Mouse (Mus musculus): ENCODE measurements at regions not wholly inside any gene's neighbourhood (a gene's known extent, or its start where the extent isn't known, plus 50 kb on each side); places are given as distances from the start of the nearest gene placed in this dataset.
A peak's percentile ranks its signal among the peaks of the same experiment; 100 is the strongest.
"Not testable (repeated sequence)": the region's sequence is repeated elsewhere in the genome, so short reads cannot be mapped to it uniquely, and the experiment has no call there.

DNA sequence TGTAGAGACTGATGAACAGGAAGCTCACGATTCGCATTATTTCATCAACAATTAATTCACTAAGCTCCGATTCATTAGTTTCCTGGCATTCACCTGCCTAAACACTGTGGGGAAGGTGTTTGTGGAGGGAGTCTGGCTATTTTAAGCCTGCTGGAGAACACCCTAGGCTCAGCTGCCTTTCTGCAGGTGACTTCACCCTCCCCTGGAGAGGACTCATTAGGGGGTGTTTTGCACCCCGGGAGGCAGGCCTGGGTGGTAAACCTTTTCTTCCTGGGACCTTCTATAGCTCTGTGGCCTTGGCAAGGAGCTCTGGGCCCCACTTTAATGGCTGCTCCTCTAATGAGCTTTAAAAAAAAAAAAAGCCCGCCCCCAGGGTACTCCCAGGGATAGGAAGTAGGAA is 55.4 kb upstream of the Bnc1 start:
- peak; percentile 15 for DNase-seq

DNA sequence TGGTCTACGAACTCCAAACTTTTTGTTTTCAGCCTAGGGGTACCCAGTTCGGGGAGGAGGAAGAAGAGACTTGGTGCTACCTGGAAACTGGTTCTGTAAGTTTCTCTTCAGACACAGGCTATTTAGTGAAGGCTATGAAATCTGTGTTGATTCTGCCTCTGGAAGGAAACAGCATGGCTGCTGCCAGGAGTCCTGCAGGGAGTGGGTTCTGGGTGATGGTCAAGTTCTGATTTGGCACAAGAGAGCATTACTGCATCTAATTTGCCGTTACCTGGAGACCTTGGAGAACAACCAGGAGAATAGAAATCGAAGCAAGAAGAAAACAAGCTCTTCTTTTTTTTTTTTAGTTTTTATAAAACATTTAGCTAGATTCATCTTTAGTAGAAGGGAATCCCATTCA is 61.3 kb upstream of the Bnc1 start:
- no peak for DNase-seq

DNA sequence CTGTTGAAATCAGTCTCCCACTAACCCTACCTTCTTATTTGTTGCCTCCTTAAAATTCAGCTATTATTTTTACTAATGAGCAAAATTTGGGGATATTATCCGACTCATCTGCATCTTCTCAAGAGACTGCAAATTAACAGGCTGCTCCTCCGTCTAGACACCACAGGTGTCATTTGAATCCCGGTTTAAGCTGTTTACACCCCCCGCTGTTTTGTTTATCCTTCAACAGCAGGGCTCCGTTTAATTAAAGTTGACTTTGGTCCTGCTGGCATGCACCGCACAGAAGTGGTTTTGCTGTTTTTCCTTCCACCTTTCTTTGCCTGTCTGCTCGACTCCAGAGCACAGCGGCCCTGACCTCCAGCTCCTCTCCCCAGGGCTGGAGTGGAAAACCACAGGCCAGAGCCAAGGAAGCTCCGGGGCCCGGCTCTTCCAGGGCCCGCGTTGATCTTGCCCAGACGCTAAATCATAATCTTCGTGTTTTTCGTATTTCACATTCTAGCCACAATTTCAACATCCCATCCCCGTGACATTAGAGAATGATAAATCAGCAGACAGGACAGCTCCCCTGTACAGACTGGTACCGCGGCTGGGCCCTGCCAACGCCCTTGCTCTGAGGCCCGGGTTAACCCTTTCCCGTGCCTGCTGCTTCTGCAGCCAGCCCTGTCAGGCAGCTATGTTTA is 64.6 kb upstream of the Bnc1 start:
- DNase-seq = peak; percentile 24

DNA sequence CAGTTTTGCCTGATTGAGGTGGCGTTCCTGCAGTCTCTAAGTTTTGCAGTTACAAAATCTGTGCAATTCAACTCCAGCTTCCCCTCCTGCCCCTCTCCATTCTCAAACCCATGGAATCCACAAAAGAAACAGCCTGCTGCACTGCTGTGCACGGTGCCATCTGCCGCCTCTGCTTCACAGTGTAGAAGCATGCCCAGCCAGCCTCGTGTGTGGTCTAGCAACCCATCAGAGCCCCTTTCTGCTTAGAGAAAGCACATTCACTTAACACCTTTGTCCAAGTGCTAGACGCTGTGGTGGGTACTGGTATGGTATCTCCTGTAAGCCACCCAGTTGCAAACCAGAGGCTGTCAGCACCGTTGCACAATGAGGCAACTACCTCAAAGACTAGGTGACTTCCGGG is 71.3 kb upstream of the Bnc1 start:
- no peak for DNase-seq

DNA sequence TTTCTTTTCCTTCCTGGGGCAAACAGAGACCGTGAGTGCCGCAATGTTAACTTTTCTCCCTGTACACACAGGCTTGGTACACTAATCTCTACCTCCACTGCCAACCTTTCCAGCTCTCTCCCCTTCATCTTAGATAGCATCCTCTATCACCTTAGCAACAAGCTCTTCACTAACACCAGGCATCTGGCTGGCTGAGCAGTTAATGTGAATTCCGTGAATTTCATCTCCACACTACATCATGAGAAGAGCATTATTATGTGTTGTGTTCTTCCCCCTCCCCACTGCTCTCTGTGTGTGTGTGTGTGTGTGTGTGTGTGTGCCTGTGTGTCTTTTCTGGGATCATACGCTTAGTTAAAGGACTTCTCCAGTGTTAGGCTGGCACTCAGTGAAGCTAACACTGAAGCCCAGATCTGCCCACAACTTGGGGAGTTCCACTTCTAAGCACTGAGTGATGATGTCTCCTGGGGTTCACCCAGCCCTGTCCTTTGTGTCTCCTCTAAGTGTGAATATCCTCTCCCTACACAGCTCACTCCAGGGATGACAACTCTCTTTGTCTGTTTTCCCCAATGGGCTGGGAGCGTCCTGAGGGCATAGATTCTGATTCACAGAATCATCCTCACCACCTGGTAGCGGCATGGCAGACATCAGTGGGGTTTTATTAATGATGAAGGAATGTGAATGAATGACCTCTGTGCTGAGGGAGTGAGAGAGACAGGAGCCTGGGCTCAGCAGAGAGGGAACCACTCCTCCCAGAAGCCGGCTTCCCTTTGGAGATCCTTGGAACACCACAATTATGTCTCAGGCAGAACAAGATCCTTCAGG is 77.7 kb upstream of the Bnc1 start:
- no peak for DNase-seq

GRCm38 (mm10) chr7:82070946-82071727 is 79.0 kb upstream of the Bnc1 start:
- no peak for DNase-seq

GRCm38 (mm10) chr7:82075359-82075758 is 83.3 kb upstream of the Bnc1 start:
- no peak for DNase-seq

- DNase-seq = no peak
Observed at GRCm38 (mm10) chr7:82081851-82082250, 89.8 kb upstream of the Bnc1 start.

DNA sequence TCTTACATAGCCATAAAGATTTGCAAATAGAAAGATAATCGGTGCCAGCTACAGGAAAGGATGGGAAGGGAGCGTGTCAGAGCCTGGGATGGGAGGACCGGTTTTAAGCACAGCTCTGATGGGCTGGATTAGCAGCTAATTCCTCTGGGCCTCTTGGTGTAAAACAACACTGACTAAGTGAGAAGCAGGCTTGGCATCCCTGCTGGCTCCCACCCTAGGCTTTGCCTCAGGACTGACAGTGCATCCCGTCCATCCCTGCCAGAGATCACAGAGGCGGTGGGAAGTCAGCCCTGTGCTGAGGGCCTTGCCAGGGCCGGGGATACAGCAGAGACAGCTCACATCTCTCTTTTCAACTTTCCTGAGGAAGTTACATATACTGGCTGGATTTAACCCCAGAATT is 90.8 kb upstream of the Sh3gl3 start:
- DNase-seq = no peak

GRCm38 (mm10) chr7:82084473-82084872 is 89.2 kb upstream of the Sh3gl3 start:
- no peak for DNase-seq

- no peak for DNase-seq
Observed at GRCm38 (mm10) chr7:82085205-82085604, 88.4 kb upstream of the Sh3gl3 start.

DNA sequence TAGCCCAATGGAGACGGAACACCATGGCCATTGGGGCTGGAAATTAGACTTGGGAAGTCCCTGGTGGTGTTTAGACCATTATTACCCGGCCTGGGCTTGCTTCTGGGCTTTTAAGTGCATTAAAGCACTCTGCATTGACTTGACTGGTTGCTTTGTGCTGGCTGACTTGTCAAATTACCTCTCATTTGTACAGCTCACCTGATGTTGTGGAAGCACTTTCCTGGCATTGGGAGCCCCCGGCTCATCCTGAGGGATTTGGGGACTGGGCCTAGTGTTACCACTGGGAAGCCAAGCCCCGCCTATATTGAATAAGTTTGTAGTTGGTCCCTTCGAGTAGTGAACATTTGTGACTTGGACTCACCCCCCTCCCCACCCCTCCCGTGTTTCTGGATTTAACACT is 75.5 kb upstream of the Sh3gl3 start:
- no peak for DNase-seq

- DNase-seq = no peak
Observed at GRCm38 (mm10) chr7:82101314-82101713, 72.3 kb upstream of the Sh3gl3 start.

DNA sequence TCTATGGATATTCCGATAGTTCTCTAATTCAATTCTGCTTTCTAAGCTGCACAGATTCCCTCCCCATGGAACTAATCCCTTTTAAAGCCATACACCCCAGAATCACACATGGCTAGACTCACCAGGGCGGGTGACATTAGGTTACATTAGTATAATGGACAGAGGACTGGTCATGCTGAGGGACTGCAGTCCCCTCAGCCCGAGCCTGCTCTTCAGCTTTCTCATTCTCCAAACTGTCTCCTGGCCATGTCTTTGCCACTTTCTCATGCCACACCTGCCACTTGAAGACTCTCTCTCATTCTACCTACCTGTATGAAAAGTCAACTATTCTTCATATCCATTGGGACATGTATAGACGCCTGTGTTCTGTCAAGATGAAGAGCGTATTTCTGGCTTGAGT is 68.0 kb upstream of the Sh3gl3 start:
- DNase-seq = no peak

DNA sequence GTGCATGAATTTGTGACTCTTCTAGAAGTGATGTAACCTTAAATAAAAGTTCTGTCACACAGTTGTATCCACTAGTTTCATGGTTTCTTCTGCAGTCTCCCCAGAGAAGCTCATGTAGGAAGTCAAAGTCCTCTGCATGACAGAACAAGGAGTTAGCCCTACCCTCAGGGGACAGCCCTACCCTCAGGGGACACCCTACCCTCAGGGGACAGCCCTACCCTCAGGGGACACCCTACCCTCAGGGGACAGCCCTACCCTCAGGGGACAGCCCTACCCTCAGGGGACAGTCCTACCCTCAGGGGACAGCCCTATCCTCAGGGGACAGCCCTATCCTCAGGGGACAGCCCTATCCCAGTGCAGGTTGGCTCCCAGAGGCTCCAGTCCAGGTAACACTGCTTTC is 64.5 kb upstream of the Sh3gl3 start:
- not testable (repeated sequence) for DNase-seq

DNA sequence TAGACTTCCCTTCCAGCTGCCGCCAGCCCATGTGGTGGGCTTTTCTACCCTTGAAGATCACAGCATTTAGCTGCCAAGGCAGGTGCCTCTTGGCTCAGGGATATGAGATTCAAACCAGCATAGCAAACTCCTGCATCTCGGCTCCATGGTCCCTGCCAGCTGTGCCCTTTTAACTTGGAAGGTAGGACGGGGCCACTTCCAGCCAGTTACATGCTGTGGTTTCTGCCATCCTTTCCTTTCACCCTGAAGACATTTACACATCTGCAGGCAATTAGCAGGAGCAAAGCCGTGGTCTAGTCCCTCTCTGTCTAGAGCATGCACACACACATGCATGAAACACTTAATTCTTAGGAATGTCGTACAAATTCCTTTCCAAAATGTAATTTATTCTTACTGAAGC is 64.1 kb upstream of the Sh3gl3 start:
- no peak for DNase-seq

- no peak for DNase-seq
Observed at GRCm38 (mm10) chr7:82109977-82110376, 63.7 kb upstream of the Sh3gl3 start.

GRCm38 (mm10) chr7:82112046-82112445 is 61.6 kb upstream of the Sh3gl3 start:
- DNase-seq = no peak

DNA sequence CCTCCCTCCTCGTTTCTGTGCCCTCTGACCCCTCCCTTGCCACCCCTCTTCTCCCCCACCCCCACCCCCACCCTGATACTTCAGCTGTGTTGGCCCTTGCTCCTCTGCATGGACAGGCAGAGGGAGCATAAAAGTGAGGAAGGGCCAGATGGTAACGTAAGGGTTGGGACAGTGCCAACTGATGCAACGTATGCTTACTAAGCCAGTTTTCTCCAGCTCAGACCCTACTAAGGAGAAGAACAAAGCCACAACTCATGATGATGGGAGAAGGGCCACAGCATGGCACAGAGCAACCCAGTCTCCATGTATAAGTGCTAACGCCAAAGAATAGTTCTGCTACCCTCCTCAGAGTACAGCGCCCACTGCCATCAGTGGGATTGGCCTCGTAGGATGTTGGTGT is 58.0 kb upstream of the Sh3gl3 start:
- no peak for DNase-seq

- DNase-seq = peak; percentile 89
Observed at GRCm38 (mm10) chr7:82119266-82119665, 54.4 kb upstream of the Sh3gl3 start.

GRCm38 (mm10) chr7:82119866-82120265 is 53.8 kb upstream of the Sh3gl3 start:
- DNase-seq = no peak

- peak; percentile 81 for DNase-seq
Observed at GRCm38 (mm10) chr7:82121746-82122145, 51.9 kb upstream of the Sh3gl3 start.
